24 mouse cellular contexts compared by ENCODE assay signal in genomic region chr13:47688131-47688530, GRCm38 (mm10).
"Had no signal": no experiment of that assay in that cellular context is flagged by ENCODE, and none has a peak within 500 bp of the region (broad histone marks: within the 10 kb centered on the region; RNA-seq: fewer than 3 reads in every experiment).

No protein-coding gene starts in this region.

- H3K9ac ChIP-seq: limb, embryonic 12.5 days; limb, embryonic 15.5 days; liver, embryonic 14.5 days; liver, postnatal 0 days; lung, embryonic 14.5 days; midbrain, embryonic 12.5 days; midbrain, embryonic 15.5 days; neural tube, embryonic 12.5 days; neural tube, embryonic 15.5 days had no signal

- H3K4me2 ChIP-seq: limb, embryonic 12.5 days; limb, embryonic 15.5 days; liver, embryonic 11.5 days; lung, embryonic 14.5 days; midbrain, embryonic 12.5 days; midbrain, embryonic 15.5 days; neural tube, embryonic 12.5 days; neural tube, embryonic 15.5 days had no signal

- H3K9me3 ChIP-seq: limb, embryonic 12.5 days; limb, embryonic 15.5 days; midbrain, embryonic 12.5 days; midbrain, embryonic 15.5 days; neural tube, embryonic 12.5 days; neural tube, embryonic 15.5 days had no signal

- ATAC-seq: liver, postnatal 0 days; lung, postnatal 0 days; midbrain, embryonic 15.5 days had no signal

- H3K27ac ChIP-seq: kidney, postnatal 0 days; layer of hippocampus, adult 2 months; limb, embryonic 12.5 days; limb, embryonic 15.5 days; liver, embryonic 14.5 days; macrophage; midbrain, embryonic 12.5 days; midbrain, embryonic 15.5 days; neural tube, embryonic 12.5 days; neural tube, embryonic 15.5 days; stomach, postnatal 0 days had no signal

- H3K27me3 ChIP-seq: limb, embryonic 12.5 days; limb, embryonic 15.5 days; midbrain, embryonic 12.5 days; midbrain, embryonic 15.5 days; neural tube, embryonic 12.5 days; neural tube, embryonic 15.5 days had no signal

- H3K36me3 ChIP-seq: limb, embryonic 12.5 days; limb, embryonic 15.5 days; midbrain, embryonic 12.5 days; midbrain, embryonic 15.5 days; neural tube, embryonic 12.5 days; neural tube, embryonic 15.5 days had no signal

- H3K4me1 ChIP-seq: limb, embryonic 12.5 days; limb, embryonic 15.5 days; midbrain, embryonic 12.5 days; midbrain, embryonic 15.5 days; neural tube, embryonic 12.5 days; neural tube, embryonic 15.5 days had no signal

- DNase-seq: kidney, postnatal 25 days; layer of hippocampus, adult 9-11 months; left cerebral cortex, postnatal 4 days; liver, postnatal 0 days; lung, embryonic 14.5 days; right cerebral cortex, adult 18-20 months; right cerebral cortex, postnatal 14 days; right cerebral cortex, postnatal 4 days; thymus, adult 2 months; thymus, postnatal 14 days; thymus, postnatal 4 days had no signal

- H3K4me3 ChIP-seq: layer of hippocampus, adult 2 months; limb, embryonic 12.5 days; limb, embryonic 15.5 days; midbrain, embryonic 12.5 days; midbrain, embryonic 15.5 days; neural tube, embryonic 12.5 days; neural tube, embryonic 15.5 days had no signal
